Mouse (Mus musculus): ENCODE measurements around the gene Sema4c. TPM values are rescaled to one million over a fixed set of nuclear protein-coding genes. Genes with fewer than 3 reads are reported as not detected.
"Not testable (repeated sequence)": the region's sequence is repeated elsewhere in the genome, so short reads cannot be mapped to it uniquely, and the experiment has no call there.

Gene Sema4c
- total and polyA plus RNA-seq, 3 experiments: 0.87 TPM; not detected in 2

DNA sequence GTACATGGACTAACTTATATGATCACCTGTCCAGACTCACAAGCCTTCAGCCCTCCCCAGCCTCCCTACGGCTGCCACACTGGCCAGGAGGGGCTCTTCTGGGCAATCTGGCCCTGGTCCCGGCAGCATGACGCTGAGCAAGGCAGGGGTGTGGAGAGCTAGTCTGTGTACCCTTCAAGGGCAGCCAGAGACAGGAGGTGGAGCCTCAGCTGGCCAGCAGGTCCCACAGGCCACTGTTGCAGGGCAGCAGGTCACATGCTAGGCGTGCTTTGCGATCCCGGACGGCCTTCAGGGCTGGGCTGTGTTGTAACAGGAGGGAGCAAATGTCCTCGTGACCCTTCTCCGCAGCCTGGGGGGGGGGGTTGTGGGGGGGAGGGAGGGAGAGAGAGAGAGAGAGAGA lies 19.0 kb downstream of the Sema4c start, which contains the start of gene Gm42417:
Gm42417 (minus strand) TSS at position 244 of the 400 bp plus-strand sequence.
- H3K4me3 ChIP-seq (ENCODE audit: low read depth, low read length): no peak within 1 kb of the TSS
- H3K9me3 ChIP-seq (replicated peaks): no peaks in the 10 kb centered on the region
- ATAC-seq (ENCODE audit: extremely low read depth, insufficient number of reproducible peaks, low FRiP score, poor library complexity, severe bottlenecking) (no peak), DNase-seq (ENCODE audit: low spot score) (no peak)
- H3K36me3 ChIP-seq (replicated peaks): peaks cover 92% of the 10 kb centered on the region
- H3K4me1 ChIP-seq (ENCODE audit: insufficient read depth, low read depth, low read length): peaks cover 8% of the 10 kb centered on the region
- TF ChIP-seq GATA1 (IDR thresholded peaks at IDR 0.05; ENCODE audit: borderline replicate concordance, low read length) (no peak), GATA2 (IDR thresholded peaks at IDR 0.05; ENCODE audit: borderline replicate concordance, low read depth, low read length) (no peak), POLR2AphosphoS5 (IDR thresholded peaks at IDR 0.05; ENCODE audit: insufficient replicate concordance, low read depth, low read length) (no peak), TAL1 (conservative IDR thresholded peaks at IDR 0.05; ENCODE audit: low read depth, low read length) (no peak), CTCF (IDR thresholded peaks at IDR 0.05; ENCODE audit: low read depth, low read length) (no peak)
- no peaks in the 10 kb centered on the region for H3K27me3 ChIP-seq (ENCODE audit: insufficient read depth, low read length)

- no peak for DNase-seq (ENCODE audit: low spot score)
- H3K9me3 ChIP-seq (replicated peaks): no peaks in the 10 kb centered on the region
- H3K4me1 ChIP-seq (ENCODE audit: insufficient read depth, low read depth, low read length): peaks cover 6% of the 10 kb centered on the region
- no peaks in the 10 kb centered on the region for H3K27me3 ChIP-seq (ENCODE audit: insufficient read depth, low read length)
- H3K4me3 ChIP-seq (ENCODE audit: low read depth, low read length): no peak overlapping the region
- no peak for ATAC-seq (ENCODE audit: extremely low read depth, insufficient number of reproducible peaks, low FRiP score, poor library complexity, severe bottlenecking)
- no peak for TF ChIP-seq POLR2AphosphoS5 (IDR thresholded peaks at IDR 0.05; ENCODE audit: insufficient replicate concordance, low read depth, low read length)
- TF ChIP-seq GATA1 (IDR thresholded peaks at IDR 0.05; ENCODE audit: borderline replicate concordance, low read length): no peak
- TF ChIP-seq GATA2 (IDR thresholded peaks at IDR 0.05; ENCODE audit: borderline replicate concordance, low read depth, low read length): no peak
- TF ChIP-seq TAL1 (conservative IDR thresholded peaks at IDR 0.05; ENCODE audit: low read depth, low read length): no peak
- TF ChIP-seq CTCF (IDR thresholded peaks at IDR 0.05; ENCODE audit: low read depth, low read length): no peak
- peaks cover 91% of the 10 kb centered on the region for H3K36me3 ChIP-seq (replicated peaks)
Measured at GRCm38 (mm10) chr1:36538727-36539126, 19.4 kb downstream of the Sema4c start.

DNA sequence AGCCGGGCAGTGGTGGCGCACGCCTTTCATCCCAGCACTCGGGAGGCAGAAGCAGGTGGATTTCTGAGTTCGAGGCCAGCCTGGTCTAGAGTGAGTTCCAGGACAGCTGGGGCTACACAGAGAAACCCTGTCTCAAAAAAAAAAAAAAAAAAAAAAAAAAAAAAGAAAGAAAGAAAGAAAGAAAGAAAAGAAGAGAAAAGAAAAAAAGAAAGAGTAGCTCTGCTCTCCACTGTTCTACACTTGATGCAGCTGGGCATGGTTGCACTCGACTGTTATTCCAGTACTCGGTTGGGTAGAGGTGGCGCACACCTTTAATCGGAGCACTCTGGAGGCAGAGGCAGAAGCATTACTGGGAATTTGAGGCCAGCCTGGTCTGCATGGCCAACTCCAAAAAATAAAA lies 21.4 kb downstream of the Sema4c start, which contains the start of gene Ankrd23:
Ankrd23 (minus strand) TSS at position 101 of the 400 bp plus-strand sequence.
- not testable (repeated sequence) for H3K9me3 ChIP-seq (replicated peaks); ATAC-seq (ENCODE audit: extremely low read depth, insufficient number of reproducible peaks, low FRiP score, poor library complexity, severe bottlenecking); H3K27me3 ChIP-seq (ENCODE audit: insufficient read depth, low read length); DNase-seq (ENCODE audit: low spot score); H3K4me3 ChIP-seq (ENCODE audit: low read depth, low read length)
- Histone ChIP-seq H3K36me3 (replicated peaks) (peaks cover 90% of the 10 kb centered on the region), H3K4me1 (ENCODE audit: insufficient read depth, low read depth, low read length) (peaks cover 15% of the 10 kb centered on the region)

DNA sequence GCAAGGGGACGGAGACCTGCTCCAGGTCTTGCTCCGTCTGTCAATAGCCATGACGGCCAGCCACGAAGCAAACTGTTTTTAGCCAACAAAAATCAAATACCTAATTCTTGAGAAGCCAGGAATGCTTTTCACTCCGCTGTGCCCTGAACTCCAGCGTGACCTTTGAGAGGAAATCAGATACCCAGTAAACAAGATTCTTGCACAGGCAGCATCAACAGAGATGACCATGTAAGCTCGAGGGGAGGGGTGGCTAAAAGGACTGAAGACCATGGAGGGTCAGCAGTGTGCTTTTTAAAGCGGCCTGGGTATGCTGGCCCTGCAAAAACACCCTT lies 21.8 kb downstream of the Sema4c start:
- DNase-seq (ENCODE audit: low spot score): no peak
- Histone ChIP-seq H3K9me3 (replicated peaks) (no peaks in the 10 kb centered on the region), H3K27me3 (ENCODE audit: insufficient read depth, low read length) (no peaks in the 10 kb centered on the region), H3K4me1 (ENCODE audit: insufficient read depth, low read depth, low read length) (peaks cover 19% of the 10 kb centered on the region), H3K4me3 (ENCODE audit: low read depth, low read length) (no peak overlapping the region), H3K36me3 (replicated peaks) (peaks cover 90% of the 10 kb centered on the region)
- ATAC-seq (ENCODE audit: extremely low read depth, insufficient number of reproducible peaks, low FRiP score, poor library complexity, severe bottlenecking): no peak
- no peak for TF ChIP-seq CTCF (IDR thresholded peaks at IDR 0.05; ENCODE audit: low read depth, low read length)
- TF ChIP-seq POLR2AphosphoS5 (IDR thresholded peaks at IDR 0.05; ENCODE audit: insufficient replicate concordance, low read depth, low read length): no peak
- no peak for TF ChIP-seq TAL1 (conservative IDR thresholded peaks at IDR 0.05; ENCODE audit: low read depth, low read length)
- no peak for TF ChIP-seq GATA1 (IDR thresholded peaks at IDR 0.05; ENCODE audit: borderline replicate concordance, low read length)
- no peak for TF ChIP-seq GATA2 (IDR thresholded peaks at IDR 0.05; ENCODE audit: borderline replicate concordance, low read depth, low read length)

DNA sequence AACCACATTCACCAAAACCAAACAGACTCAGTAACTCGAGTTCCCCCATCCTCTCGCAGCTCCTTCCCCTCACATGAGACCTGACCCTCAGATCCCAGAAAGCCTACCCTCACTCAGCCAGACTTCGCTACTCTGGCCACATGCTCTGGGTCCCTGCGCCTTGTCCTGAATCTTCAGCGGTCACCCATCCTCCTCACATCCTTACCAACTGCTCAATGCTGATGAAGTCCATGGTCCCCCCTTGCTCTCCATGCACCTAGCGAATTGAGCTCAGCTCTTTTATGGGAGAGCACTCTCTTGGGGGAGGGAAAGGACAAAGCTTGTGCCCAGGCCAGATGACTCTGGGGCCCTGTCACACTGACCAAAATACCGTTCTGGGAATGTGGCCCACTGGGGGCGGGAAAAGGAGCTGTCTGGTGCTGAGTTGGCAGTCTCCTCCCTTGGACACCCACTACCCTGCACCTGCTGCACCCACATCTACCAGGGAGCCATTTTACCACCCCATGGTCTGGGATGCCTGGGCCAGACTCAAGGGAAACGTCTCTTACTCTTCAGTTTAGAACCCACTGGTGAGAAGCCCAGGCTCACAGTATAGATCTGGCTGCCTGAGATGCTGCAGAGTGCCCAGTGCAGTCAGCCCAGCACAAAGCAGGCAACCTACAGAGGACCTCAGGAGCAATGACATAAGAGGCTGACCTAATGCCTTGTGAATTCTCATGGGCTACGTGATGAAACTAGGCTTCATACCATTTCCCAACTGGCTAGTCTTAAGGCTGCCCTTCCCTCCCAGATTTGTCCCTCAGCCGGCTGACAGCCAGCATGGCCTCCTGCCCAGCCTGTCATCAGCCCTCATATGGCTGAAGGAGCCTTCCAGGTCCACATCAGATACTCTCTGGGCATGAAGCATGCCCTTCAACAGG lies 22.4 kb downstream of the Sema4c start:
- TF ChIP-seq GATA2 (IDR thresholded peaks at IDR 0.05; ENCODE audit: borderline replicate concordance, low read depth, low read length) (no peak), POLR2AphosphoS5 (IDR thresholded peaks at IDR 0.05; ENCODE audit: insufficient replicate concordance, low read depth, low read length) (no peak), TAL1 (conservative IDR thresholded peaks at IDR 0.05; ENCODE audit: low read depth, low read length) (no peak), GATA1 (IDR thresholded peaks at IDR 0.05; ENCODE audit: borderline replicate concordance, low read length) (no peak), CTCF (IDR thresholded peaks at IDR 0.05; ENCODE audit: low read depth, low read length) (no peak)
- H3K36me3 ChIP-seq (replicated peaks): peaks cover 91% of the 10 kb centered on the region
- no peaks in the 10 kb centered on the region; the same call in 1 of the 2 replicates for H3K27me3 ChIP-seq (ENCODE audit: insufficient read depth, low read length)
- H3K4me1 ChIP-seq (ENCODE audit: insufficient read depth, low read depth, low read length): peaks cover 20% of the 10 kb centered on the region
- DNase-seq (ENCODE audit: low spot score) (no peak), ATAC-seq (ENCODE audit: extremely low read depth, insufficient number of reproducible peaks, low FRiP score, poor library complexity, severe bottlenecking) (no peak)
- no peaks in the 10 kb centered on the region for H3K9me3 ChIP-seq (replicated peaks)
- H3K4me3 ChIP-seq (ENCODE audit: low read depth, low read length): no peak overlapping the region

DNA sequence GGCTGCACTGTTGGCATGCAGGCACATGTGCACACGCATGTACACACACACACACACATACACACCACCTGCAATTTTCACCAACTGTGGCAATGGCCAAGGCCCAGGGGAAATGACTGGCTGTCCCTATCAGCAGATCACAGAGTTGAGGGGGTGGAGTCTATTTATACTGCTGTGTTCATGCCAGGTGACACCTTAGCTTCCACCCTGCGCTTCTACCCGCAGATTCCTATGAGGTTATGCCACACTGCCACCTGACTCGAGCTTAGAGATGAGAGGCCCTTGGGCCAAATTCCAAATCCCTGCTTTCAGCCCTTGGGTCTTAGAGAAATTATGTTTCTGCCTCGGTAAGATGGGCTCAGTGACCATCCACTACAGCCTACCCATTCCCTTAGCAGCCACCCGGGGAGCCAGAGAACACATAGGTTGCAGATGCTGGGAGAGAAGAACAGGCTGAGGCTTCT lies 23.5 kb downstream of the Sema4c start:
- TF ChIP-seq TAL1 (conservative IDR thresholded peaks at IDR 0.05; ENCODE audit: low read depth, low read length) (no peak), POLR2AphosphoS5 (IDR thresholded peaks at IDR 0.05; ENCODE audit: insufficient replicate concordance, low read depth, low read length) (no peak), CTCF (IDR thresholded peaks at IDR 0.05; ENCODE audit: low read depth, low read length) (no peak), GATA2 (IDR thresholded peaks at IDR 0.05; ENCODE audit: borderline replicate concordance, low read depth, low read length) (no peak)
- Histone ChIP-seq H3K4me1 (ENCODE audit: insufficient read depth, low read depth, low read length) (peaks cover 20% of the 10 kb centered on the region), H3K9me3 (replicated peaks) (no peaks in the 10 kb centered on the region), H3K36me3 (replicated peaks) (peaks cover 91% of the 10 kb centered on the region), H3K27me3 (ENCODE audit: insufficient read depth, low read length) (no peaks in the 10 kb centered on the region; the same call in 1 of the 2 replicates), H3K4me3 (ENCODE audit: low read depth, low read length) (no peak overlapping the region)
- no peak for ATAC-seq (ENCODE audit: extremely low read depth, insufficient number of reproducible peaks, low FRiP score, poor library complexity, severe bottlenecking)
- DNase-seq (ENCODE audit: low spot score): no peak

Data from G1E (cell line).